Mouse (Mus musculus) gastrocnemius, adult 18-20 months (tissue): ENCODE data around the gene Gpd1. TPM values are rescaled to one million over a fixed set of nuclear protein-coding genes. Genes with fewer than 3 reads are reported as not detected.
"Not testable (repeated sequence)": the region's sequence is repeated elsewhere in the genome, so short reads cannot be mapped to it uniquely, and the experiment has no call there.

Experiments
- DNase-seq: peaks from one replicate; pipeline ENCODE4 v3.0.0; 2021; ENCODE audit warnings: low spot score
- total RNA-seq, 2 experiments: library from RNA; stranded (reverse); gene quantifications; 2 replicates each; pipeline ENCODE4 v1.2.3; 2021

The Gpd1 gene
- total RNA-seq, 2 experiments from 2014 or later: 366 to 449 TPM

DNA sequence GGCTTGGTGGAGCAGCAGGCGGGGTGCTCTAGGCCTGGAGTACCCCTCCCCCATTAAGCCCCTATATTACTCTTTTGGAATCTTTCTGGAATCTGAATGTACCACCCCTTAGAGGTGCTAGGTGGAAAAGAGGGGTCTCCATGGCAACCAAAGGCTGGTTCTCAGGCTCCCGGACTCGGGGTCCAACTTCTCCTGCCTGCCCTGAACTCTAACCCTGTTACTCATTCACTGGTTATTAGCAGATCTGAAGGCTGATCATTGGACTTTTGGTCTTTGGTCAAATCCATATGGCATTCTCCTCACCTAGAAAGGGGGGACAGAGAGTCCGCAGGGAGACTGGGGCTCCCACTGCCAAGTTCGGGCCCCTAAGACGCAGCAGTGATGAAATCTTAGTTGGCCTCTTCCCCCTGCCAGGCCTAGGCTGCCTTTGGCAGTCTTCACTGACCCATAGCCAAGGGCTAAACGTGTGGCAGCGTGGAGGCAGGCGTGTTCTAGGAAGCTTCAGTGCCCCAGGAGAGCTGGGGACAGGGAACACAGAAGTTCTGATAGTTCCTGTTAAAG is 1.2 kb downstream of the Gpd1 start:
- DNase-seq: peak; percentile 85

GRCm38 (mm10) chr15:99719865-99720264 is 2.5 kb downstream of the Gpd1 start:
- DNase-seq: no peak

DNA sequence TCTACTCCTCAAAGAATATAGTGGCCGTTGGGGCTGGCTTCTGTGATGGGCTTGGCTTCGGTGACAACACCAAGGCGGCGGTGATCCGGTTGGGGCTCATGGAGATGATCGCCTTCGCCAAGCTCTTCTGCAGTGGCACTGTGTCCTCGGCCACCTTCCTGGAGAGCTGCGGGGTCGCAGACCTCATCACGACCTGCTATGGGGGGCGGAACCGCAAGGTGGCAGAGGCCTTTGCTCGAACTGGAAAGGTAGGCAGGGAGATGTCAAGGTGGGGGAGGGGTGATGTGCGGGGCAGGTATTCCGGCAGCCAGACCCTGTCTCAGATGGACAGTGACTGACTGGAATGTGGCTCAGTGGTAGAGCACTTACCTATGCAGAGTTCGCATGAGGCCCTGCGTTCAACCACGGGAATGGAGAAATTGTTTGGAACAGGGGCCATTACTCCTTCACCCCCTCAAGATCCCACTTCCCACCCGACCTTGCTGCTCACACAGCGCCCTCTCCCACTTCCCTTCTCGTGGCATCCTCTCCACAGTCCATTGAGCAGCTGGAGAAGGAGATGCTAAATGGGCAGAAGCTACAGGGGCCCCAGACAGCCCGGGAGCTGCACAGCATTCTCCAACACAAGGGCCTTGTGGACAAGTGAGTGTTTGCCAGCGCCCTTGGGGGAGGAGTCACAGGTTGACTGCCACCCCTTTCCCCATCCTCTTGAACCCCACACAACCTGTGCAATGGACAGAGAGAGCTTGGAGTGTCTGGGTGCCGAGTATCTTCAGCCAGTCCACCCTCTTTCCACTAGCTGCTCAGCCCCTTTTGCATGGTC is 4.8 kb downstream of the Gpd1 start:
- no peak for DNase-seq

DNA sequence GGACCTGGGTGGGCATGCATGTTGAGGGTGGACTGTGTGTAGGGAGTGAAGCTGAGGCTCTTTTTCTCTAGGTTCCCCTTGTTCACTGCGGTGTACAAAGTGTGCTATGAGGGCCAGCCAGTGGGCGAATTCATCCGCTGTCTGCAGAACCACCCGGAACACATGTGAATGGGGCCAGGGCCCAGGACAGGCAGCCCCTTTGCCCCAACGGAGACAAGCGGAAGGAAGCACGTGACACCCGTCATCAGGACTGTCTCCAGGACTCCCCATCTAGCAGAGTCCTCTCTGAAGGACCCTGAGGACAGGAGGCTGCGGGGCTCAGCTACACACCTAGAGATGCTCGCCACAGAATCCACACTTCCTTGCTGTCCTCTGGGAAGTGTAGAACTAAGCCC is 5.8 kb downstream of the Gpd1 start:
- DNase-seq: no peak

- DNase-seq: peak; percentile 83
Measured at GRCm38 (mm10) chr15:99723515-99724291, 6.4 kb downstream of the Gpd1 start.

DNA sequence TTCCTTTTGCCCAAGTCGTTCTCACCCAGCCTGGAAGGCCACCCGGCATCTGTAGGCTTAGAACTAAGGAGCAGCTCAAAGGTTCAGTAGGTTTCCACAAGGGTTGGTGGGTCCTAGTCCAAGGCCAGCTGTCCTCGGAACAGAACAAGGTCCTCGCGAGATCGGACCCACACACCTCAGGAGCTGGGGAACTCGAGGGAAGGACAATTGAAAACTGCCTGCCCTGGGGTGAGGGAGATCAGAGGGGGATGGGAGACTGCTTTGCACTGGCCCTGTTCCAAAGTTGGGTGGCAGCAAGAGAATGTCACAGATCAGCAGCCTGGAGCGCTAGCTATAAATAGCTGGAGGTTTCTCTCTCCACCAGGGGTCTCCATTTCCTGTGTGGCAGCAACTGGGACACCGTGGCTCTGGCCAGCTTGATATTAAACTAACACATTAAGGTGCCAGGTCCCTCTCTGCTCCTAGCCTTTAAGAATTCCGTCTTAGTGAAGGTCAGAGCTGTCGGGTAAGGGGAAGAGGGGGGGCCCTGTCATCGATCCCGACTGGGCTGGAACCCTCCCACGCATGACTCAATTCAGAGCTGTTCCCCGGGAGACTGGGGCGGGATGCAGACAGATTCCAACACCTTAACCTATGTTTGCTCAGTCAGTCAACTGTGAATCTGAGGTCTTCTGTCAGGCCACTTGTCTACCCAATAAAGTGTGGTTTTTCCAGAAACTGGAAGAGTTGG is 7.1 kb downstream of the Gpd1 start:
- peak; percentile 90 for DNase-seq

- DNase-seq: peak; percentile 97
Measured at GRCm38 (mm10) chr15:99725341-99726155, 8.2 kb downstream of the Gpd1 start, which contains the start of gene Cox14. Cox14 (plus strand) TSS chr15:99725618.

DNA sequence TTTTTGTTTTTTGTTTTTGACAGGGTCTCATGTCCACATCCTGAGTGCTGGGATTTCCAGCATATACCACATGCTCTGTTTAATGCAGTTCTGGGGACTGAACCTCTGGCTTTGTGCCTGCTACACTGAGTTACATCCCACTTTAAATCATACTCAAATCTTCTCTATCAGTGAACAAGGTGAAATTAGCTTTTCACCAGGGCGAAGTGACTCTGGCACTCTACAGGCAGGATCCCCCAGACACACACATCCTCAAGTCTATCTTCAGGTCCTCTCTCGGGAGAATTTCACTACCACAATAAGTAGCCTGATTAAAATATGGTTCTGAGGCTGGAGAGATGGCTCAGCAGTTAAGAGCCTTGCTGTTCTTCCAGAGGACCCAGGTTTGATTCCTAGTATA is 9.2 kb downstream of the Gpd1 start:
- DNase-seq: no peak

- not testable (repeated sequence) for DNase-seq
Measured at GRCm38 (mm10) chr15:99727039-99727438, 9.7 kb downstream of the Gpd1 start.

- DNase-seq: no peak
Measured at GRCm38 (mm10) chr15:99727525-99727924, 10.2 kb downstream of the Gpd1 start.

DNA sequence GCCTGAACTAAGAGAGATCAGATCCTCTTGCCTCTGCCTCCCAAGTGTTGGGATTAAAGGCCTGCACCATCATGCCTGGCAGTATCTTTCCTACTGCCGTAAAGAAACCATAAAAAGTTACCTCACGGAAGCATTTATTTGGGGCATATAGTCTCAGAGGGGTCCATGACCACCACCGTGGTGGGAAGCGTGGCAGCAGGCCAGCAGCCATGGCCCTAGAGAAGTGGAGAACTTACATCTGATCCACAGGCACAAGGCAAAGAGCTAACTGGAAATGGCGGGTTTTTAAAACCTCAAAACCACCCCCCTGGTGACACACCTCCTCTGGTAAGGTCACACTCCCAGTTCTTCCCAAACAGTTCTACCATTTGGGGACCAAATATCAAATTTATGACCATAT is 10.9 kb downstream of the Gpd1 start:
- no peak for DNase-seq

DNA sequence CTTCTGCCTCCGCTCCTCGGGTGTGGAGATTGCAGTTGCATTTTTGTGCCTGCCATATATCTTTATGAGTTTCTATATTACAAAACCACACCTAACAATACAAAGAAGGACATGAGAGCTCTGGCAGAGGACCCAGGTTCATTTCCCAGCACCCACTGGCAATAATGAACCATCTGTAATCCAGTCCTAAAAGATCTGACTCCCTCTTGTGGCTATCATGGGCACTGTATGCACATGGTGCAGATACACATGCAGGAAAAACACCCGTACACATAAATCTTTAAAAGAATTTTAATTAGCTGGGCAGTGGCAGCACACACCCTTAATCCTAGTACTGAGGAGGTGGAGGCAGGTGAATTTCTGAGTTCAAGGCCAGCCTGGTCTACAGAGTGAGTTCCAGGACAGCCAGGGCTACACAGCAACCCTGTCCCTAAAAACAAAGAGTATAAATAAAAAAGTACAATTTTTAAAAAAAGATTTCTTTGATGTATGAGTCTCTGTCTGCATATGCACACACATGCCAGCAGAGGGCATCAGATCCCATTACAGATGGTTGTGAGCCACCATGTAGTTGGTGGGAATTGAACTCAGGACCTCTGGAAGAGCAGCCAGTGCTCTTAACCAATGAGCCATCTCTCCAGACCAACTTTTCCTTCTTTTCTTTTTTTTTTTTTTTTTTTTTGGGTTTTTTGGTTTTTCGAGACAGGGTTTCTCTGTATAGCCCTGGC is 11.9 kb downstream of the Gpd1 start:
- no peak for DNase-seq

- DNase-seq: no peak
Measured at GRCm38 (mm10) chr15:99731167-99731566, 13.9 kb downstream of the Gpd1 start.

DNA sequence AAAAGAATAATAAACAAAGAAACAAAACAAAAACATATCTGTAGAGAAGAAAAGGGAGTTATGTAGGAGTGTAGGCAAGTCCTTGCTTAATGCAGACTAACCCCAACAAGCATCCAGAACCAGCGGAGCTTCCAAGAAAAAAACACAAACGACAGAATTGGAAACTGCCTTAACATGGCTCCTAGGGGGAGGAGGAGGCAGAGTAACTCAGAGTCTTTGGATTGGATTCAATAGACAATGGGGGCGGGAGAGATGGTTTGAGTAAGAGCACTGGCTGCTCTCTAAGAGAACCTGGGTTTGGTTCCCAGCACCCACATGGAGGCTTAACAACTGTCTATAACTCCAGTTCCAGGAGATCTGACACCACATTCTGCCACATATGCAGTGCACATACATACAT is 14.4 kb downstream of the Gpd1 start:
- DNase-seq: no peak

DNA sequence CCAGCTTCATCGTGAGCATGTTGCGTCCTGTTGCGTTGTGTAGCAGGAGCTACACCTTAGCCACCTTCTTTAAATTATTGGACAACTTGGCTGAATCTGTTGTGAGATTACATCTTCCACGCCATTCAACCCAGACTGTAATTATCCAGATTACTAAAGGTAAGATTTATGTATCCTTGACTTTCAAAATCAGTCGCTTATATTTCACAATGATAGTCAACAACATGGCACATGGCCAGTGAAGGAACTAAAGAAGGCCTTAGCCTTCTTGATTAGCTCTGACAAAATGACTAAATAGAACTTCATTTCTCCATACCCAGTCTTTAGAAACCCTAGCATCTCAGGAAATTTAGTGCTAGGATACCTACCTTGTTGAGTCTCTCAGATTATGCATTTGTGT is 15.9 kb downstream of the Gpd1 start:
- DNase-seq: no peak

- DNase-seq: peak; percentile 100
Measured at GRCm38 (mm10) chr15:99735631-99736030, 18.3 kb downstream of the Gpd1 start.

GRCm38 (mm10) chr15:99736675-99737074 is 19.4 kb downstream of the Gpd1 start:
- DNase-seq: no peak

DNA sequence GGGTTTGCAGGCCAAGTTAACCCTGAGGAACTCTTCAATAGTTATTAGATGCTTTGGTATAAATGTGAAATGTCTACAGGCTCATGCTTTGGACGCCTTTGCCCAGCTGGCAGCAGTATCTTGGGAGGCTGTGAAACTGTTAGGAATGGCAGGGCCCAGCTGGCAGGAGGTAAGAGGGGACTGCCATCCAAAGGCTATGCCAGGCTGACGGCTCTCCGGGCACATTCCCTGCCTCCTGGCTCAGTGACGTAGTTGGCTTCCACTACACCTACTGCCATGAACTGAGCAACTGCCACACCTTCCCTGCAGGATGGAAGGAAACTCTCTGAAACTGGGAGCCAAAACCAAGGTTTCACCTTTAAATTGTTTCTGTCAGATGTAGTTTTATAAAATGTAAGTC is 22.9 kb downstream of the Gpd1 start:
- no peak for DNase-seq

GRCm38 (mm10) chr15:99754204-99754603 is 36.9 kb downstream of the Gpd1 start:
- DNase-seq: no peak

GRCm38 (mm10) chr15:99767467-99767866 is 50.2 kb downstream of the Gpd1 start:
- no peak for DNase-seq
